23 mouse cellular contexts compared by ENCODE assay signal in the genomic region with DNA sequence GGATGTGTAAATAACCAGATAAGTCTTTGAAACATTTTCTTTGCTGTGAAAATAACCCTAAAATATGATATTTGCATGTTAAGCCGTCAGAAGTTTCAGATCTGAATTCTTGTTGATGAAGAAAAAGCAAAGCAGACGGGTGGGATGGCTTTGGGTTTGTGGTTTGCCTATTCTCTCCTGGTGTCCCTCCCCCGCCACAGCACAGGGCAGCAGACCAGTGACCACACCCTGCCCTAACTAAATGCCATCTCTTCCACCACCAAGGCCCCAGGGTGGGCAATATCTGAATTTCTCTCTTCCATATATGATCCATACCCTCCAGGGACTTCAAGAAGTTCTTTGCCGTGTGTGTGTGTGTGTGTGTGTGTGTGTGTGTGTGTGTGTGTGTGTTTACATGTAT. TPM values are rescaled to one million over a fixed set of nuclear protein-coding genes. Genes with fewer than 3 reads are reported as not detected.
DNase-seq lines count a peak whose midpoint lies in the region; ATAC-seq and TF ChIP-seq lines count a peak whose summit lies in the region.
"Had no signal": no experiment of that assay in that cellular context is flagged by ENCODE, and none has a peak within 500 bp of the region (broad histone marks: within the 10 kb centered on the region; RNA-seq: fewer than 3 reads in every experiment).

No protein-coding gene starts in this region.

- no peak overlapping the region for H3K4me3 ChIP-seq in layer of hippocampus, adult 2 months
- H3K4me3 ChIP-seq in CH12.LX (replicated peaks in 1 of 3; ENCODE audit: low read depth in 2 of 3, low read length in 2 of 3, poor library complexity in 1 of 3) = no peak overlapping the region
- no peak overlapping the region for H3K4me3 ChIP-seq in liver, embryonic 11.5 days (ENCODE audit: low read depth, low read length)
- H3K4me3 ChIP-seq: embryonic facial prominence, embryonic 13.5 days; embryonic facial prominence, embryonic 15.5 days; erythroblast, embryonic 14.5 days; forebrain, embryonic 10.5 days; forebrain, embryonic 12.5 days had no signal

- TF ChIP-seq POLR2A in CH12.LX (IDR thresholded peaks at IDR 0.05; ENCODE audit: low read depth, low read length) = no peak

- H3K36me3 ChIP-seq in CH12.LX (replicated peaks in 1 of 2; ENCODE audit: control insufficient read depth in 1 of 2, insufficient read depth in 1 of 2, low read length in 1 of 2) = peaks cover 8 to 41% of the 10 kb centered on the region in 2 experiments
- H3K36me3 ChIP-seq in liver, embryonic 11.5 days (ENCODE audit: control insufficient read depth, insufficient read depth, low read length) = peaks cover 2% of the 10 kb centered on the region; the same call in 1 of the 2 replicates

- dilution Hi-C loops in CH12.LX (cut with MboI; ENCODE audit: extremely low pct_ligation_motif_present, extremely low pct_unique_long_range_greater_than_20kb, low sequenced_read_pairs) = no loop called here

- H3K9me3 ChIP-seq in CH12.LX (replicated peaks; ENCODE audit: low read length) = no peaks in the 10 kb centered on the region
- no peaks in the 10 kb centered on the region for H3K9me3 ChIP-seq in liver, embryonic 11.5 days (ENCODE audit: control insufficient read depth, low read length)
- H3K9me3 ChIP-seq: embryonic facial prominence, embryonic 13.5 days; embryonic facial prominence, embryonic 15.5 days; forebrain, embryonic 10.5 days; forebrain, embryonic 12.5 days had no signal

- no peak for DNase-seq in layer of hippocampus, adult 2 months (ENCODE audit: low spot score in 2 of 2)
- DNase-seq in layer of hippocampus, postnatal 14 days (ENCODE audit: low spot score in 2 of 2) = no peak
- DNase-seq in CH12.LX (ENCODE audit: extremely low read depth) = peak; percentile 40
- DNase-seq in lung, postnatal 36 days = no peak
- DNase-seq in liver, embryonic 11.5 days (ENCODE audit: low spot score) = no peak
- DNase-seq: adrenal gland, adult 2 months; adrenal gland, postnatal 10 days; adrenal gland, postnatal 25 days; cerebellum, adult 11 months; cerebellum, adult 18-20 months; cerebellum, adult 8-10 months; cerebellum, adult 9-11 months; cerebellum, postnatal 14 days; cerebellum, postnatal 36 days; embryo, embryonic 11 days had no signal

- no peak for ATAC-seq in liver, embryonic 11.5 days (replicated peaks; ENCODE audit: low FRiP score)
- ATAC-seq: CD4-positive, CD25-positive, alpha-beta regulatory T cell, adult 4 months; forebrain, embryonic 14.5 days; forebrain, embryonic 16.5 days had no signal

- 66% methylated on average over 4 of the region's 4 CpGs for WGBS in liver, embryonic 11.5 days

- peak overlapping the region; percentile 55; the same call in 1 of the 2 replicates for H3K27ac ChIP-seq in layer of hippocampus, adult 2 months
- peak overlapping the region; percentile 59; the same call in 1 of the 2 replicates for H3K27ac ChIP-seq in CH12.LX (ENCODE audit: insufficient read depth, low read depth)
- H3K27ac ChIP-seq in liver, embryonic 11.5 days (ENCODE audit: low read depth, low read length) = no peak overlapping the region
- H3K27ac ChIP-seq: embryonic facial prominence, embryonic 13.5 days; embryonic facial prominence, embryonic 15.5 days; forebrain, embryonic 10.5 days; forebrain, embryonic 12.5 days had no signal

- peak overlapping the region; percentile 58 for H3K4me2 ChIP-seq in CH12.LX (ENCODE audit: insufficient read depth, low read depth, poor library complexity, severe bottlenecking)
- no peak overlapping the region for H3K4me2 ChIP-seq in liver, embryonic 11.5 days
- H3K4me2 ChIP-seq: embryonic facial prominence, embryonic 13.5 days; embryonic facial prominence, embryonic 15.5 days; forebrain, embryonic 12.5 days had no signal

- peaks cover 24 to 67% of the 10 kb centered on the region in 2 experiments for H3K4me1 ChIP-seq in CH12.LX (ENCODE audit: control insufficient read depth in 1 of 2, insufficient read depth in 2 of 2)
- no peaks in the 10 kb centered on the region for H3K4me1 ChIP-seq in liver, embryonic 11.5 days (replicated peaks; ENCODE audit: control insufficient read depth, insufficient read depth, low read length)
- H3K4me1 ChIP-seq: embryonic facial prominence, embryonic 15.5 days; forebrain, embryonic 12.5 days had no signal

- TF ChIP-seq EP300 in CH12.LX (IDR thresholded peaks at IDR 0.05; ENCODE audit: low read length) = peak; percentile 51

- no peak for TF ChIP-seq CTCF in layer of hippocampus, adult 2 months (conservative IDR thresholded peaks at IDR 0.05)
- TF ChIP-seq CTCF in CH12.LX (conservative IDR thresholded peaks at IDR 0.05 in 1 of 2, IDR thresholded peaks at IDR 0.05 in 1 of 2; ENCODE audit: low read depth in 2 of 2, low read length in 2 of 2) = no peak

- no peaks in the 10 kb centered on the region for H3K27me3 ChIP-seq in CH12.LX (replicated peaks)
- H3K27me3 ChIP-seq in liver, embryonic 11.5 days (replicated peaks; ENCODE audit: control insufficient read depth, insufficient read depth, low read length) = no peaks in the 10 kb centered on the region
- H3K27me3 ChIP-seq: embryonic facial prominence, embryonic 13.5 days; embryonic facial prominence, embryonic 15.5 days; forebrain, embryonic 12.5 days had no signal

- no peak for TF ChIP-seq RAD21 in CH12.LX (IDR thresholded peaks at IDR 0.05; ENCODE audit: low read depth, low read length)

- in situ Hi-C loops in CH12.LX (cut with MboI; ENCODE audit: low pct_ligation_motif_present, low pct_unique_long_range_greater_than_20kb, low sequenced_read_pairs) = no loop called here

- H3K9ac ChIP-seq in CH12.LX (ENCODE audit: insufficient read depth, low read depth) = peak overlapping the region; percentile 11; the same call in 1 of the 2 replicates
- no peak overlapping the region for H3K9ac ChIP-seq in liver, embryonic 11.5 days (ENCODE audit: low read depth, low read length)
- H3K9ac ChIP-seq: embryonic facial prominence, embryonic 13.5 days; embryonic facial prominence, embryonic 15.5 days; forebrain, embryonic 12.5 days had no signal

- no peaks in the 10 kb centered on the region for H3K79me2 ChIP-seq in CH12.LX (replicated peaks; ENCODE audit: control insufficient read depth, extremely low read depth, insufficient read depth, poor library complexity, severe bottlenecking)

TF ChIP-seq in CH12.LX, 34 proteins besides CTCF, POLR2A, EP300 and RAD21:
- TF ChIP-seq IRF4 (IDR thresholded peaks at IDR 0.05; ENCODE audit: low read depth, low read length) (peak; percentile 60; the same call in 1 of the 2 replicates), ELF1 (IDR thresholded peaks at IDR 0.05; ENCODE audit: low read depth, low read length) (no peak), MEF2A (IDR thresholded peaks at IDR 0.05; ENCODE audit: borderline replicate concordance, low read depth, low read length) (0 out of 2 replicates have a peak, but pooled peaks have one; percentile 29), E2F4 (IDR thresholded peaks at IDR 0.05; ENCODE audit: insufficient replicate concordance, low read depth, low read length) (no peak), SIN3A (IDR thresholded peaks at IDR 0.05; ENCODE audit: low read length) (0 out of 2 replicates have a peak, but pooled peaks have one; percentile 31), HCFC1 (IDR thresholded peaks at IDR 0.05; ENCODE audit: low read depth, low read length) (peak; percentile 13; the same call in 1 of the 2 replicates), ETS1 (conservative IDR thresholded peaks at IDR 0.05; ENCODE audit: low read depth, low read length) (peak; percentile 14; the same call in 1 of the 2 replicates), BHLHE40 (IDR thresholded peaks at IDR 0.05; ENCODE audit: low read depth, low read length) (peak; percentile 35; the same call in 1 of the 2 replicates), RCOR1 (conservative IDR thresholded peaks at IDR 0.05; ENCODE audit: low read depth, low read length) (no peak)

RNA-seq across cellular contexts. Expression of a gene that starts 9.7 kb away (rescaled TPM):
- 10 to 100 TPM; 24.2 to 28.0 TPM for total RNA-seq in layer of hippocampus, adult 2 months (2021)
- 10 to 100 TPM; 27.4 to 30.1 TPM for total RNA-seq in layer of hippocampus, postnatal 14 days (2021)
- total RNA-seq in CH12.LX (2012; rRNA removed) (226 and 274 TPM in 2 replicates), CH12.LX (2014; rRNA removed) (341 and 356 TPM in 2 replicates)
- polyA plus RNA-seq in CH12.LX (2012; ENCODE audit: insufficient read length, low read depth) = 276 and 286 TPM in 2 replicates
- 256 and 262 TPM in 2 replicates for polyA plus RNA-seq in liver, embryonic 11.5 days (2014; fragmentation: Nextera tagmentation; extraction: Ambion mirVana)

RNA-seq across cellular contexts. Expression of a gene that starts 39.0 kb away (rescaled TPM):
- 10 to 100 TPM; 83.0 to 89.2 TPM for total RNA-seq in layer of hippocampus, adult 2 months (2021)
- 10 to 100 TPM; 65.3 to 71.1 TPM for total RNA-seq in layer of hippocampus, postnatal 14 days (2021)
- total RNA-seq in CH12.LX (2012; rRNA removed) = 25.5 and 29.5 TPM in 2 replicates
- total RNA-seq in CH12.LX (2014; rRNA removed) = 14.4 and 15.5 TPM in 2 replicates
- 15.0 and 19.9 TPM in 2 replicates for polyA plus RNA-seq in CH12.LX (2012; ENCODE audit: insufficient read length, low read depth)
- 28.5 and 28.8 TPM in 2 replicates for polyA plus RNA-seq in liver, embryonic 11.5 days (2014; fragmentation: Nextera tagmentation; extraction: Ambion mirVana)

Comparison
In these comparisons a context has a peak if more than half of its experiments do, and no peak if none do; other contexts are left out.
1. RNA of a gene that starts 9.7 kb away (total RNA-seq): 226 to 356 TPM in CH12.LX; 27.4 to 30.1 TPM in layer of hippocampus, postnatal 14 days and 24.2 to 28.0 TPM in layer of hippocampus, adult 2 months; every median in the first group is over 4 times any median in the second.